Mouse (Mus musculus) C2C12 (cell line): ENCODE measurements around the gene Itpr1. TPM values are rescaled to one million over a fixed set of nuclear protein-coding genes. Genes with fewer than 3 reads are reported as not detected.

Experiments
- H3K27me3 ChIP-seq: one replicate; pipeline ENCODE4 v1.6.1; 2011; ENCODE audit not compliant: control insufficient read depth, insufficient read depth, insufficient read length
- H3K36me3 ChIP-seq: one replicate; pipeline ENCODE4 v1.6.1; 2011; ENCODE audit not compliant: control insufficient read depth, insufficient read depth
- H3K4me3 ChIP-seq: one replicate; pipeline ENCODE4 v1.5.1; 2011; ENCODE audit warnings: mild to moderate bottlenecking, control low read depth; ENCODE audit not compliant: poor library complexity, insufficient read depth, severe bottlenecking
- H3K79me2 ChIP-seq: one replicate; pipeline ENCODE4 v1.6.1; 2011; ENCODE audit not compliant: control insufficient read depth, insufficient read depth
- H3K79me3 ChIP-seq: one replicate; pipeline ENCODE4 v1.6.1; 2011; ENCODE audit warnings: low read depth, control low read depth
- H3ac ChIP-seq: one replicate; pipeline ENCODE3; 2011; ENCODE audit warnings: low read depth; ENCODE audit not compliant: control insufficient read depth, insufficient read length
- CEBPB ChIP-seq: IDR thresholded peaks from one replicate; pipeline ENCODE4 v1.6.1; 2011; ENCODE audit warnings: low read depth, mild to moderate bottlenecking, control low read depth, moderate library complexity
- CTCF ChIP-seq: IDR thresholded peaks from one replicate; pipeline ENCODE4 v1.5.1; 2011; ENCODE audit not compliant: control insufficient read depth, insufficient read depth, insufficient read length
- FOSL1 ChIP-seq: IDR thresholded peaks from one replicate; pipeline ENCODE4 v1.8.0; 2011; ENCODE audit warnings: mild to moderate bottlenecking, low read length; ENCODE audit not compliant: poor library complexity, insufficient read depth, severe bottlenecking
- MAX ChIP-seq: IDR thresholded peaks from one replicate; pipeline ENCODE4 v1.6.1; 2011; ENCODE audit warnings: mild to moderate bottlenecking, control low read depth
- MYOD1 ChIP-seq: IDR thresholded peaks from one replicate; pipeline ENCODE4 v1.6.1; 2011; ENCODE audit warnings: low read depth; ENCODE audit not compliant: control insufficient read depth, insufficient read length
- MYOG ChIP-seq: IDR thresholded peaks from one replicate; pipeline ENCODE4 v1.6.1; 2011; ENCODE audit not compliant: control insufficient read depth, insufficient read length; ENCODE audit errors: extremely low read depth
- USF1 ChIP-seq: IDR thresholded peaks from one replicate; pipeline ENCODE4 v1.6.1; 2011; ENCODE audit warnings: low read depth, mild to moderate bottlenecking, control low read depth, moderate library complexity
- polyA plus RNA-seq: library from polyadenylated mRNA; unstranded; fragments of >200 nt; fragmentation: generic; extraction: Trizol; gene quantifications from one replicate; pipeline ENCODE4 v1.2.1, GENCODE M21; 2012; ENCODE audit warnings: missing spikeins

Itpr1 gene
- polyA plus RNA-seq, 1 experiment: 4.9 TPM

DNA sequence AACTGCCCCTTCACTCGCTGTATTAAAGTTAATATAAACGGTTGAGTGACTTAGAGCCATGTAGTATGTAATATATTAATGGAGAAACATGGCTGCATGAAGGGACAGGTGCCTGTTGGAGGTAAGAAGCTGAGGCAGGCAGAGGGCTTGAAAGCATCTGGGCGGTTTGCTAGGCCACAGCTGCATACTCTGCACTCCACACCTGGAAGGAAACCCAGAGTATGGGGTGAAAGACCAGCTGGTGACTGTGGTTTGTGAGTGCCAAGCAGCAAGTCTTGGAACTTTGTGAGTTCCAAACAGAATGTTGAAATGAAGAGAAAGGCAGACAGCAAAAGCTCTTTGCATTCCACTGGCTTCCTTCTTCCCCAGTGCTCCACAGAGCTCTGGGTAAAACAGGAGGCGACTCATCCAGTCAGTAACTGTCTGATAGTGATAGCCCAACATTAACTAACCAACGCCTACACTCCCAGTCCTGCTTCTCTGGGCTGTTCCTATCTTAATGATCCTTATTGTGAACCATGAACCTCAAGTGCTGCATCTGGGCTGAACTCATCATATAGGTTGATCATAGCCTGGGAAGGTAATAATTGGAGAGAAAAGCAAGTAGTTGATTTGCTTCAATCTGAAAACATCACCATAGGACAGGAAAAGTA lies 5.9 kb upstream of the Itpr1 start:
- Histone ChIP-seq H3ac (no peak overlapping the region), H3K79me3 (no peaks in the 10 kb centered on the region), H3K36me3 (no peaks in the 10 kb centered on the region), H3K27me3 (peaks cover 18% of the 10 kb centered on the region), H3K79me2 (no peaks in the 10 kb centered on the region), H3K4me3 (no peak overlapping the region)
- no peak for TF ChIP-seq FOSL1
- no peak for TF ChIP-seq MYOG
- TF ChIP-seq CTCF: no peak
- TF ChIP-seq CEBPB: no peak
- no peak for TF ChIP-seq MAX
- TF ChIP-seq MYOD1: no peak
- TF ChIP-seq USF1: no peak

DNA sequence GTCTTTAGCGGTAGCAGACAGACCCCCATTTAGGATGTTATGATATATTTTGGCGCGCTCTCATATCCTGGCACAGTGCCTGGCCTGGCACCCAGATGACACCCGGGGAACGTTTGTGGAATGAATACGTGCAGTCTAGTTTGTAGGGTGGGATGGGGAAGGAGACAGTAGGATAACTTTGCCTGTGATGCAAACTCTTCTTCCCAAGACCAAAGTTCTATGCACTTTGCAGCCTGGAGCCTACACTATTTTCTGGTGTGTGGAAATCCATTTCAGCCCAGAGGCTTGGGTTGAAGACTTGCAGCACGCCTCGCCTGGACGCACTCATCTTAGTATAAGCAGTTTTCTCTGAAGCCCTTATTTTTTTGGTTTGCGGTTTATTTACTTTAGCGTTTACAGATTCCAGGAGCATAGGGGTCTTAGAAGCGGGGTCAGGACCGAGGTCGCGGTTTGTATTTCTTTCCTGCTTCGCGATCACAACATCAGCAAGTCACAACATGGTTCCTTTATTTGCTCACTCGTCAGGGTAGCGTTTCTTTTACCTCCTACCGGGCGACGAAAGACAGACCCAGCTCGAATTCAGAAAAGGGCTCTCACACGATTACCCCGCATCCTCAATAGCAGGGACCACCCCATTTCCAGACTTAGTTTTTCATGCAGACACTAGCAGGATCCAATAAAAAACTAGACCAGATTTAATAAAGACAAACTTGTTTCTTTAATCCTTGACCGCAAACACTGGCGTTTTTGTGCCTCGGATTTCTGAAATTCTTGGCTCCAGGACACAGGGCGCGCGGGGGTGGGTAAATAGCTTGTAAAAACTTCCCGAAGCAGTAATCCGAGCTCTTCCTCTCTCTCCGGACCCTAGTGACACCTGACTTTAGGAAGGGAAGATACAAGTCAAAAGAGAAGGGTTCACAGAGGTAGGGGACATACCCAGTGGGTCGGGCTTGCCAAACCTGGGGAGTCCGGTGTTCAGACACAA lies 708 bp upstream of the Itpr1 start:
- TF ChIP-seq MAX (no peak), MYOD1 (no peak), CEBPB (no peak), USF1 (no peak), CTCF (no peak), FOSL1 (no peak), MYOG (no peak)
- H3K79me2 ChIP-seq: no peaks in the 10 kb centered on the region

DNA sequence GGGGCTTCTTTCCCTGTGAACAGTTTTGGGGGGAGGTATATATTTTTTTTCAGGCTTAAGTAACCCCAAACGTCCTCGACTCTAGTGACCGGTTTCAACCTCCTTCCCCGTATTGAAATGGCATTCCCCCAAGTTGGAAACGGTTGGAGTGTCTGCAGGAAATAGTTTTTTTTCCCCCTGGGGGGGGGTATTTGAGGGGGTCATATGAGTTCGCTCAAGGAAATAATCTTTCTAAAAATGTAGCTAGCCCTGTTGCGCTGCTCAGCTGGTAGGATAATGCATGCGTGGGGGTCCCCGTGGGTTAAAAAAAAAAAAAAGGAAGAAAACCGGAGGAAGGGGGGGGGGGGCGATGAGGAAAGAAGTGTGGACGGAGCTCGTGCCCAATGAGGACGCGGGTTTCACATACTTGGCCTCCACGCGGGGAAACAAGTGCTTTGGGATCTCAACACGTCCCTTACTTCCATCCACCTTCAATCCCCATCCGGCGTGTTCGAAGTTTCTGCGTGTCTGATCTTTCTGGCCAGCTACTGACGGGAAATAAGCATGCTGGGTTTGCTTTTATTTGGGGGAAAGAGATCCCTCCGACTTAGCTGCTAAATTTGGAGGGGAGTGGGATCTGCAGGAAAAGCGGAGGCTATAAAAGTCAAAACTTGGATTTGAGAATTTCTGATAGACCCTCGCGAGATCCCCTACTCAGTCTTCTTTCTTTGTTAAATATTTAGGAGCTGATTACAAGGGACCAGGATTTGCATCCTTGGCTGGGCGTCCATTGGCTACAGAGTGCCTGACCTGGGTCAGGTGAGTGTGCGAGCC lies 791 bp downstream of the Itpr1 start:
- Histone ChIP-seq H3ac (peak overlapping the region; percentile 93), H3K79me3 (no peaks in the 10 kb centered on the region)
- TF ChIP-seq USF1 (no peak), MAX (no peak)

More for the DNA sequence above, 708 bp upstream of the Itpr1 start:
- Histone ChIP-seq H3K4me3 (peak overlapping the region; percentile 61), H3ac (peak overlapping the region; percentile 65), H3K27me3 (peaks cover 4% of the 10 kb centered on the region), H3K79me3 (no peaks in the 10 kb centered on the region), H3K36me3 (no peaks in the 10 kb centered on the region)

DNA sequence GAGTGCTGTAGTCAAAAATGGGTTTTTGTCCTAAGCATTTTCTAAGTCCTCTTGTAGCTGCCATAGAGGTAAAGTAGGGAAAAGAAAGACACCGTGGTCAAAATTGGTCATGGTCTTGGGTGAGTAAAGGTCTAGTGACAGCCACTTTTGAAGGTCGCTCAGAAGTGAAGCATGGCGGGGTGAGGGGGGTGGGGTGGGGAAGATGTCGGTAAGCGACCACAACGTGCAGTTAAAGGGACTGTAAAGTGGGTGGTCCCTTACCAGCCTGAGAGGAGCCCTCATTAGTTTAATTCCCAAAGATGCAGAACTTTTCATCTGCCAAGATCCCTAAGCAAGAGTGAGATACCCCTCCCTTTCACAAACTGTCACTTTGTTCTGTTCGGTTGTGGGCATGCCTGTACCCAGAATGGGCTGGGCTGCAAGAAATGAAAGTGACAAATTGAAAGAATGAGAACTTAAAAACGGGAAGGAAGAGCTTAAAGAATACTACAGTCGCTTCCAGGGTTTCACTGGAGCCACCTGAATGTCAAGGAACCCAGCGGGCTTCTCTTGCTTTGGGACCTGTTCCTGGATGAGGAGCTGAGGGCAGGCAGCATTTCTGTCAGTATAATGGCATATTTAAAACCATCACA lies 1.5 kb downstream of the Itpr1 start:
- H3K27me3 ChIP-seq: peaks cover under 1% of the 10 kb centered on the region
- no peaks in the 10 kb centered on the region for H3K36me3 ChIP-seq
- no peak overlapping the region for H3K4me3 ChIP-seq
- H3K79me2 ChIP-seq: no peaks in the 10 kb centered on the region
- H3ac ChIP-seq: no peak overlapping the region
- no peaks in the 10 kb centered on the region for H3K79me3 ChIP-seq
- TF ChIP-seq FOSL1 (no peak), MYOD1 (no peak), CEBPB (no peak), CTCF (no peak), USF1 (no peak), MYOG (no peak), MAX (no peak)

More for the DNA sequence above, 791 bp downstream of the Itpr1 start:
- Histone ChIP-seq H3K36me3 (no peaks in the 10 kb centered on the region), H3K27me3 (peaks cover 3% of the 10 kb centered on the region), H3K4me3 (peak overlapping the region; percentile 61), H3K79me2 (no peaks in the 10 kb centered on the region)

DNA sequence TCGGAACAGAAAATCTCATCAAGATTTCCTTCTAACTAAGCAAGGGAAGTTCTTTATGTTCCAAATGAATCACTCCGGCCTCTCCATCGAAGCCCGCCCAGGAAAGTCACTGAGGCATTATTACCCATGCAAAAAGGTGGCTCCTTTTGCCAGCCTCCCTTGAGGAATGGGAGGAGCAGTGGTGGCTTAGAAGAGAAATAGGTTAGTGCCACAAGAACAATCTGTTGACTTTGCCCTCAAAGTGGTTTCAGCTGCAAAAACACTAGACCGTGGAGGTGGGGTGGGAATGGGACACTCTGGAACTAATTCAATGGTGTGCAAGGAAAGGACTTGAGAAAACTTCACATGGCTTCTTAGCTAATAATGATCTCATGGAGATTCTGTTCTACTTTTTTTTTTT lies 3.2 kb downstream of the Itpr1 start:
- Histone ChIP-seq H3K4me3 (no peak overlapping the region), H3K79me2 (no peaks in the 10 kb centered on the region), H3K27me3 (no peaks in the 10 kb centered on the region), H3K36me3 (no peaks in the 10 kb centered on the region), H3ac (no peak overlapping the region), H3K79me3 (no peaks in the 10 kb centered on the region)
- TF ChIP-seq USF1 (no peak), MYOG (no peak), CEBPB (no peak)
